Mouse (Mus musculus) embryonic facial prominence, embryonic 13.5 days (tissue): Measurements from ENCODE around the gene Ran. TPM values are rescaled to one million over a fixed set of nuclear protein-coding genes. Genes with fewer than 3 reads are reported as not detected.
"Not testable (repeated sequence)": the region's sequence is repeated elsewhere in the genome, so short reads cannot be mapped to it uniquely, and the experiment has no call there.

ENCODE experiments used
- ATAC-seq: fragments of 200-750 bp; cut with Nextera tagmentation; 2 replicates; pipeline ENCODE4 v1.8.0; 2017; ENCODE audit warnings: low read depth; ENCODE audit not compliant: insufficient number of reproducible peaks, insufficient read depth, low FRiP score, low TSS enrichment
- H3K27ac ChIP-seq: fragments of 300-500 bp; sonication (generic); 2 replicates; pipeline ENCODE4 v1.5.1; 2015; ENCODE audit warnings: moderate library complexity, mild to moderate bottlenecking, inconsistent platforms
- H3K27me3 ChIP-seq: fragments of 300-500 bp; sonication (generic); 2 replicates; pipeline ENCODE4 v1.6.1; 2015; ENCODE audit warnings: mild to moderate bottlenecking, inconsistent platforms
- H3K36me3 ChIP-seq: fragments of 300-500 bp; sonication (generic); 2 replicates; pipeline ENCODE4 v1.6.1; 2015; ENCODE audit warnings: mild to moderate bottlenecking, inconsistent platforms
- H3K4me1 ChIP-seq: fragments of 300-500 bp; sonication (generic); 2 replicates; pipeline ENCODE4 v1.6.1; 2015; ENCODE audit warnings: inconsistent platforms
- H3K4me2 ChIP-seq: fragments of 300-500 bp; sonication (generic); 2 replicates; pipeline ENCODE4 v1.6.1; 2015; ENCODE audit warnings: moderate library complexity, mild to moderate bottlenecking, inconsistent platforms
- H3K4me3 ChIP-seq: fragments of 300-500 bp; sonication (generic); 2 replicates; pipeline ENCODE4 v1.5.1; 2015; ENCODE audit warnings: mild to moderate bottlenecking, inconsistent platforms
- H3K9ac ChIP-seq: fragments of 300-500 bp; sonication (generic); 2 replicates; pipeline ENCODE4 v1.6.1; 2015; ENCODE audit warnings: mild to moderate bottlenecking, inconsistent platforms
- H3K9me3 ChIP-seq: fragments of 300-500 bp; sonication (generic); 2 replicates; pipeline ENCODE4 v1.6.1; 2016; ENCODE audit warnings: inconsistent platforms
- WGBS: fragments of 180-500 bp; shearing (Covaris S2); methylation state at CpG from one replicate; pipeline ENCODE4 v1.1.7; 2015; ENCODE audit warnings: mixed read lengths; 5-methylcytosine and 5-hydroxymethylcytosine counted together
- polyA plus RNA-seq: library from polyadenylated mRNA; unstranded; fragments of >200 nt; fragmentation: Nextera tagmentation; extraction: Ambion mirVana; gene quantifications from 2 replicates; pipeline ENCODE4 v1.2.1, GENCODE M21; 2015

The Ran gene
- 544 and 631 TPM in 2 replicates for polyA plus RNA-seq

GRCm38 (mm10) chr5:129019497-129020299 is at the start of gene Ran:
Gene Ran, plus strand, starts transcription at chr5:129020069.
- Histone ChIP-seq H3K27me3 (no peaks in the 10 kb centered on the region), H3K36me3 (peaks cover 14% of the 10 kb centered on the region), H3K4me3 (peak within 1 kb of the TSS; percentile 93), H3K9ac (peak within 1 kb of the TSS; percentile 97), H3K4me2 (peak within 1 kb of the TSS; percentile 67), H3K9me3 (no peaks in the 10 kb centered on the region), H3K27ac (peak within 1 kb of the TSS; percentile 97), H3K4me1 (peaks cover 15% of the 10 kb centered on the region)
- ATAC-seq = peak; percentile 83
- under 1% methylated on average over 74 of the region's 102 CpGs for WGBS

GRCm38 (mm10) chr5:128970878-128971277 is 49.0 kb upstream of the Ran start:
- H3K9ac ChIP-seq = no peak overlapping the region
- H3K27me3 ChIP-seq = no peaks in the 10 kb centered on the region
- no peaks in the 10 kb centered on the region for H3K36me3 ChIP-seq
- no peaks in the 10 kb centered on the region for H3K9me3 ChIP-seq
- no peaks in the 10 kb centered on the region for H3K4me1 ChIP-seq
- no peak for ATAC-seq
- no peak overlapping the region for H3K4me3 ChIP-seq
- no peak overlapping the region for H3K27ac ChIP-seq
- WGBS = 65% methylated on average over 10 of the region's 10 CpGs
- H3K4me2 ChIP-seq = peak overlapping the region; percentile 38

- Histone ChIP-seq H3K4me1 (no peaks in the 10 kb centered on the region), H3K4me2 (peak overlapping the region; percentile 38)
- 18% methylated on average over 14 of the region's 14 CpGs for WGBS
Measured at GRCm38 (mm10) chr5:128971298-128971697, 48.6 kb upstream of the Ran start.

GRCm38 (mm10) chr5:128976266-128976665 is 43.6 kb upstream of the Ran start:
- WGBS = 25% methylated on average over 4 of the region's 4 CpGs
- Histone ChIP-seq H3K27ac (no peak overlapping the region), H3K9me3 (no peaks in the 10 kb centered on the region), H3K36me3 (no peaks in the 10 kb centered on the region), H3K9ac (no peak overlapping the region), H3K4me3 (no peak overlapping the region), H3K27me3 (no peaks in the 10 kb centered on the region), H3K4me2 (no peak overlapping the region), H3K4me1 (no peaks in the 10 kb centered on the region)
- no peak for ATAC-seq

More at GRCm38 (mm10) chr5:128971298-128971697, 48.6 kb upstream of the Ran start:
- Histone ChIP-seq H3K36me3 (no peaks in the 10 kb centered on the region), H3K9ac (no peak overlapping the region), H3K4me3 (no peak overlapping the region), H3K9me3 (no peaks in the 10 kb centered on the region), H3K27ac (no peak overlapping the region), H3K27me3 (no peaks in the 10 kb centered on the region)
- ATAC-seq = no peak

GRCm38 (mm10) chr5:128977466-128977865 is 42.4 kb upstream of the Ran start:
- not testable (repeated sequence) for H3K27me3 ChIP-seq, H3K4me1 ChIP-seq, H3K9ac ChIP-seq, H3K36me3 ChIP-seq, H3K9me3 ChIP-seq, H3K27ac ChIP-seq, ATAC-seq, H3K4me3 ChIP-seq, H3K4me2 ChIP-seq
- WGBS = 68% methylated on average over 1 of the region's 1 CpGs

- no peak overlapping the region for H3K4me2 ChIP-seq
- no peaks in the 10 kb centered on the region for H3K9me3 ChIP-seq
- no peak for ATAC-seq
- H3K9ac ChIP-seq = no peak overlapping the region
- no peak overlapping the region for H3K27ac ChIP-seq
- WGBS = 93% methylated on average over 7 of the region's 7 CpGs
- no peak overlapping the region for H3K4me3 ChIP-seq
- no peaks in the 10 kb centered on the region for H3K27me3 ChIP-seq
- no peaks in the 10 kb centered on the region for H3K36me3 ChIP-seq
- no peaks in the 10 kb centered on the region for H3K4me1 ChIP-seq
Measured at GRCm38 (mm10) chr5:128978957-128979356, 40.9 kb upstream of the Ran start.

- H3K4me2 ChIP-seq = no peak overlapping the region
- no peaks in the 10 kb centered on the region for H3K4me1 ChIP-seq
- H3K9ac ChIP-seq = no peak overlapping the region
- H3K4me3 ChIP-seq = no peak overlapping the region
- H3K27me3 ChIP-seq = no peaks in the 10 kb centered on the region
- peaks cover 19% of the 10 kb centered on the region for H3K36me3 ChIP-seq
- 67% methylated on average over 7 of the region's 7 CpGs for whole genome bisulfite sequencing
- H3K9me3 ChIP-seq = no peaks in the 10 kb centered on the region
- H3K27ac ChIP-seq = no peak overlapping the region
- ATAC-seq = no peak
Measured at GRCm38 (mm10) chr5:128980857-128981256, 39.0 kb upstream of the Ran start.

GRCm38 (mm10) chr5:128981607-128982006 is 38.3 kb upstream of the Ran start:
- peaks cover 26% of the 10 kb centered on the region for H3K36me3 ChIP-seq
- H3K4me2 ChIP-seq = no peak overlapping the region
- H3K9me3 ChIP-seq = no peaks in the 10 kb centered on the region
- ATAC-seq = peak; percentile 38; the same call in 1 of the 2 replicates
- no peaks in the 10 kb centered on the region for H3K4me1 ChIP-seq
- no peak overlapping the region for H3K27ac ChIP-seq
- no peak overlapping the region for H3K9ac ChIP-seq
- no peaks in the 10 kb centered on the region for H3K27me3 ChIP-seq
- 26% methylated on average over 12 of the region's 12 CpGs for WGBS
- H3K4me3 ChIP-seq = no peak overlapping the region

- Histone ChIP-seq H3K9ac (no peak overlapping the region), H3K4me3 (no peak overlapping the region), H3K4me1 (no peaks in the 10 kb centered on the region), H3K36me3 (peaks cover 44% of the 10 kb centered on the region), H3K9me3 (no peaks in the 10 kb centered on the region), H3K27me3 (no peaks in the 10 kb centered on the region), H3K27ac (no peak overlapping the region), H3K4me2 (no peak overlapping the region)
- 91% methylated on average over 6 of the region's 6 CpGs for WGBS
- ATAC-seq = no peak
Measured at GRCm38 (mm10) chr5:128984536-128984935, 35.3 kb upstream of the Ran start.

GRCm38 (mm10) chr5:128985946-128986345 is 33.9 kb upstream of the Ran start:
- 93% methylated on average over 13 of the region's 13 CpGs for WGBS
- Histone ChIP-seq H3K4me2 (no peak overlapping the region), H3K9me3 (no peaks in the 10 kb centered on the region), H3K27me3 (no peaks in the 10 kb centered on the region), H3K36me3 (peaks cover 55% of the 10 kb centered on the region), H3K27ac (no peak overlapping the region), H3K9ac (no peak overlapping the region), H3K4me3 (no peak overlapping the region), H3K4me1 (no peaks in the 10 kb centered on the region)
- ATAC-seq = no peak

- Histone ChIP-seq H3K4me3 (no peak overlapping the region), H3K27me3 (no peaks in the 10 kb centered on the region), H3K27ac (no peak overlapping the region), H3K4me2 (no peak overlapping the region), H3K9me3 (no peaks in the 10 kb centered on the region), H3K4me1 (no peaks in the 10 kb centered on the region), H3K36me3 (peaks cover 69% of the 10 kb centered on the region), H3K9ac (no peak overlapping the region)
- 70% methylated on average over 19 of the region's 19 CpGs for WGBS
- no peak for ATAC-seq
Measured at GRCm38 (mm10) chr5:128987141-128987954, 32.5 kb upstream of the Ran start.
